Mouse (Mus musculus) R1 (cell line): ENCODE results near the gene Hnrnpul2.

Experiments used
- DNase-seq: peaks from one replicate; pipeline ENCODE4 v3.0.0-alpha.2; 2018; ENCODE audit warnings: low read depth, low spot score

Gene Hnrnpul2

DNA sequence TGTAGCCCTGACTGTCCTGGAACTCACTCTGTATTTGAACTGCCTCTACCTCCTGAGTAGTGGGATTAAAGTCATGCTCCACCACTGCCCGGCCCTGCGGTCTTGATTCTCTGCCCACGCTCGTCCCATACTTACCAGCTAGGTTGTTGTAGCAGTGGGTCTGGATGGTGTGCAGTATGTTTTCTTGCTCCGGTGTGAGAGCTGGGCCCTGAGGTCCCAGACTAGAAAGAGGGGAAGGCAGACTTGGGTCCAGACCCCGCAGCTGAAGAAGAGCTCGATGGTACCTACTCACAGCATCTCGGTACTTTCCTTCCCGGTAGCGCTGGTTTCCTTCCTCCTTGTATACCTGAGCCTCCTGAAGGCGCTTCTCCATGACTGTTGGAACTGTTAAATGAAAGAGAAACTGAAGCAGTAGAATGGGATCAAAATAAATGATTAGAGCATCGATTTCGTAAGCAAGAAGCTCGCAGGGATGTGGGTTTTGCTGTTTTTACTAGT lies 1.5 kb upstream of the Hnrnpul2 start:
- DNase-seq = no peak

DNA sequence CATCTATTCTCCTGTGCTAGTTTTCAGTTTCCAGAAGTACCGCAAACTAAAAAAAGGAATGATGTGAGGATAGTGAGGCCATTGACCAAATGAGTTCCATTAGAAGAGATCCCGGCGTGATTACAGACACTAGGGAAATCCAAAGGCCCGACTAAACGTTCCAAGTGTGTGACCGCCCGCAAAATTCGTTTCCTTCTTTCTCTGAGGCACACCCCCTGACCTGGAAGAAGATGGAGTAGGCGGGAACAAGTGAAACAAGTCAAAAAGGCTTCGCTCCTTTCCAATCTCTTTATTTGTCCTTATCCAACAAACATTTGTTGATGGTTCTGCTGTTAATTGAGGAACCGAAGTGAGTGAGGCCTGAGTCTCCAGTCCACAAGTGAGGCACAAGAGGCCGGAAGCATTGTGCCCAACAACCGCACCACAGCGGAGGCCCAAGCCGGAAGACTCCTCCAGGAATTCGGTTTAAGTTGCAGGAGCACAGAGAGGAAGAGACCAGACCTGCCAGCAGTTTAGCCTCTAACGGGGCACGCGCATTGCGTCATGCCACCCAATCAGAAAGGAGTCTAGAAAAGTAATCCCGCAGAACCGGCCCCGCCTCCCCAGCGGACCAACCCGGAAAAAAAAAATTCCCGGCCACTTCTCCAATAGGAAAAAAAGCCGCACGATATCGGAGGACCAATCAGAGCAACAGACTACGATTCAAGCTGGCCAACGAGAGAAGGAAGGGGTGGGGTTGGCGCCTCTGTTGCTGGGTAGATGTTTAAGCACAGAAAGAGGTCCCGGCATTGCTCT lies 812 bp upstream of the Hnrnpul2 start, which contains the start of gene Ttc9c:
Ttc9c (minus strand) TSS at position 533 of the 795 bp plus-strand sequence.
- peak; percentile 100 for DNase-seq

DNA sequence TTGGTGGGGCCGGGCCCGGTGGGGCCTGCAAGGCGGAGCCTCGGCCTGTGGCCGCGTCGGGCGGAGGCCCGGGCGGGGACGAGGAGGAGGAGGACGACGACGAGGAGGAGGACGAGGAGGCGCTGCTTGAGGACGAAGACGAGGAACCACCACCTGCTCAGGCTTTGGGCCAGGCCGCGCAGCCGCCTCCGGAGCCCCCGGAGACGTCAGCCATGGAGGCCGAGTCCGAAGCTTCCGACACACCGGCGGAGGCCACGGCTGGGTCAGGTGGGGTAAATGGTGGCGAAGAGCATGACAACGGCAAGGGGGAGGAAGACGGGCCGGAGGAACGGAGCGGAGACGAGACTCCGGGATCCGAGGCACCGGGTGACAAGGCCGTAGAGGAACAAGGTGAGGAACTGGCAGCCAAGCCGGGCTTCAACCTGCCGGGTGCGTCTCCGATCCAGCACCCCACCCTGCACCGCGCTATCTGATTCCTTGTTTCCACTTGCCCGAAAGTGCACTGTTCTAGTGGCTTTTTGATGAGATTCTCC lies 680 bp downstream of the Hnrnpul2 start:
- no peak for DNase-seq

DNA sequence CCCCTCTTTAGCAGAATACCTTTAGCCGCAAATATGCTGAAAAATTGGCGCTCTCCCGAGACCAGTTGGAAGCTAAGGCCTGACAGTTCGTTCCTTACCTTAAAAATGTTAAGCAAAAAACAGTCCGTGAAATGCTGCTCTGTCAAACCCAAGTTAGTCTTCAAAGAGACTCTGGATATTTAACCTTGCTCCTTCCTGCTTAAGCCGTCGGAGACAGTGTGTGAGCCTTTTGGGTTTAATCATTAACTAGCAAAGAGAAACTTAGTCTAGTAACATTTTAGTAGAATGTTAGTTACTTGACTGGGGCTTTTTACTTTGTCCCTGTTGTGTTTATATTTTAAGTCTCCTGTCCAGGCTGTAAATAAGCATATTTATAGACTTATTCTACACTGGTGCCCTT lies 1.3 kb downstream of the Hnrnpul2 start:
- no peak for DNase-seq

DNA sequence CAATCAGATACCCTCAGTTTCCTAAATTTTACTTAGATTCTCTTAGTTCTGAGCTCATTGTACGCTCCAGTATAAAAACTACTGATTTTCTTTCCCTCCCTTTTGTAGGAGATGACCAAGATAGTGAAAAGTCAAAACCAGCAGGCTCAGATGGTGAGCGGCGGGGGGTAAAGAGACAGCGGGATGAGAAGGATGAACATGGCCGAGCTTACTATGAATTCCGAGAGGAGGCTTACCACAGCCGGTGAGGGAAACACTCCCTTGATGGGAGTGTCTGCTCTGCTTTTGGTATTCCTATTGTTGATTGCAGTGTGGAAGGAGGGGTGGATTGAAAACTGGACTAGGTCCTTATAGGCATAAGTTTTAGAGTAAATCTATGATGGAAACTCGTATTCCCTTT lies 2.9 kb downstream of the Hnrnpul2 start:
- DNase-seq = peak; percentile 52

DNA sequence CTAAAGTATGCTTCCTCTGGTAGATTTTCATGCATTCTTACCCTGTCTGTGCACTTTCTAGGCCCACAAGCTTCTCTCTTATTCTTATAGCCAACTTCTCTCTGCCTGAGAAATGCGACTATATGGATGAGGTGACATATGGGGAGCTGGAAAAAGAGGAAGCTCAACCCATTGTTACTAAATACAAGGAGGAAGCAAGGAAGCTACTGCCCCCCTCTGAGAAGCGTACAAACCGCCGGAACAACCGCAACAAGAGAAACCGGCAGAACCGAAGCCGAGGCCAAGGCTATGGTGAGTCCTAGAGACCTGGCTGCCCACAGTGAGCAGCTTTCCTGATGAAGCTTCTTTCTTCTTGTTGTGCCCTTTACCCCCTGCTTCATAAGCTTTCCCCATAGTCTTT lies 9.8 kb downstream of the Hnrnpul2 start, which contains the start of gene AC129217.1:
AC129217.1 (plus strand) TSS at position 114 of the 400 bp plus-strand sequence.
- DNase-seq = no peak

DNA sequence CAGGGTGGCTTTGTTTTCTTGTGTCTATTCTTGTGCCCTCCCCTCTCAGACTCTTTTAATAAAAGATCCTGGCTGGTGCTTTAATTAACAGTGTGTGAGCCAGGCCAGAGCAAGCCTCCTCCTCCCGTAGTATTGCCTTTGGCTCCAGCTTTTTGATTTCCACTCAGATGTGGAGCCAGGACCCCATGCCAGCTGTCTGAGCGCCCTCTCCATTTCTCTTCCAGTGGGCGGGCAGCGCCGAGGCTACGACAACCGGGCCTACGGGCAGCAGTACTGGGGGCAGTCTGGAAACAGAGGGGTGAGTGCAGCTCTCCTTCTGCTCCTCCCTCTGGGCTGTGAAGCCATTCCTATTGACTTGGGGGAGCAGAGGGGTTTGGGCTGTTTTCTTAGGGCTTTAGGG lies 10.9 kb downstream of the Hnrnpul2 start:
- DNase-seq = no peak

DNA sequence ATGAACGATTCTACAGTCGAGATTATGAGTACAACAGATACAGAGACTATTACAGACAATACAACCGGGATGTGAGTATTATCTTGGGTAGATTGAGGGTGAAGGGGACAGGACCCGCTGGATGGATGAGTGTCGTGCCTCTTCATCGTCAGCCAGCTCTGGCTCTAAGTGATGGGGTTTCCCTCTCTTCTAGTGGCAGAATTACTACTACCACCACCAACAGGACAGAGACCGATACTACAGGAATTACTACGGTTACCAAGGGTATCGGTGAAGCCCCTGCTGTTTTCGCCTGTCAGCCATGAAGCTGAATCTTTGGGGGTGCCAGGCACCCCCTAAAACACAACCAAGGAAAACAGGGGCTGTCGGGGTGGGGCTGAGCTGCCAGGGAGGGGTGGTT lies 11.5 kb downstream of the Hnrnpul2 start:
- peak; percentile 63 for DNase-seq

DNA sequence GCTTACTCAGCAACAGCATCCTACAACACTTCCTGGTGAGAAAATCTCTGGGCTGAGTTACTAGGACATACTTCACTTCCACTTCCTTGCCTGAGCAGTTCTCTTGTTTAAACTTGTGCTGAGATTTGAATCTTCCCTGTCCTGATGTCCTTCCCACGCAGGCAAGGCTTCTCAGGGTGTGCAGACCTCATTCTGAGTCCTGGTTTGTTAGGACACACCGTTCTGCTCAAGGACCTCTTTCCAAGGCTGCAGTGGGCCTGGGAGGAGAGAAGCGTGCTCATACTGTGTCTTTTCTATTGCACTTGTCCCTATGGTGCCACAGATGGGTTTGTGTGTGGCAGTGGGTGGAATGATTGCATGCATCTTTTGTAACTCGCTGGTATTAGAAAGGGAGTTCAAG lies 13.2 kb downstream of the Hnrnpul2 start:
- no peak for DNase-seq

DNA sequence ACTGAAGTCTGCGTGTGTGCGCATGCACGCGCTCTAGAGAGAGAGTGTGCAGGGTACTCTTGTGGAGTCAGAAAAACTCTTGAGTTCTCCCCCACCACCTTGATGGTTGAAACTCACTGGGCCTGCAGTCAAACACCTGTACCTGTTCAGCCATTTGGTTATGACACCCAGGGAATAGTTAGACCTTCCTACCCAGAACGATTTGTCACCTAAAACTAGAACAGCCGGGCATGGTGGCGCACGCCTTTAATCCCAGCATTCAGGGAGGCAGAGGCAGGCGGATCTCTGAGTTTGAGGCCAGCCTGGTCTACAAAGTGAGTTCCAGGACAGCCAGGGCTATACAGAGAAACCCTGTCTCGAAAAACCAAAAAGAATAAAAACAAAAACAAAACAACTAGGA lies 16.5 kb downstream of the Hnrnpul2 start:
- peak; percentile 36 for DNase-seq

DNA sequence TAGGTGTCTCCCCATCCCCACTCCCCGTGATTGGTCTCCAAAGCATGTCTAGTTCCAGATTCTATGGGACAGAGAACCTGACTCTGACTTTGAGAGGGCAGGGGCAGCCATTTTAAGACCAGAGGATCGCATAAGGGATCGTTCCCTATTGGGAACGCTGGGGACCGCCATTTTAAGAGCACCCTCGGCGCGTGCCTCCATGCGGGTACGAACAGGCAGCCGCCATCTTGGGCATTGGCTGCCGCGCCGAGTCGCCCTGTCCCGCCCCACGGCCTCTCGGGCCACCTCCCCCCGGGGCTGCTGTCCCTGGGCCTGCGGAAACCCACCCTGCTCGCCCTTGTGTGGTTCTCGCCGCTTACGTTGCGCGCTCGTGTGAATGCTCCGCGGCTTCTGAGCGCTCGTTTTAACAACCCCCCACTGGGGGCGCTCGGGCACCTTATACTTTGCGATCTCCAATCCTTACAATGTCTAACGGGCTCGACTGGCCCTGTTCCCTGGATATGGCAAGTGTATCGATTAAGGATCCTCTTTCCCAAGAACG lies 17.5 kb downstream of the Hnrnpul2 start, which contains the start of gene Bscl2:
Bscl2 (plus strand) TSS at position 217 of the 541 bp plus-strand sequence.
- peak; percentile 93 for DNase-seq

DNA sequence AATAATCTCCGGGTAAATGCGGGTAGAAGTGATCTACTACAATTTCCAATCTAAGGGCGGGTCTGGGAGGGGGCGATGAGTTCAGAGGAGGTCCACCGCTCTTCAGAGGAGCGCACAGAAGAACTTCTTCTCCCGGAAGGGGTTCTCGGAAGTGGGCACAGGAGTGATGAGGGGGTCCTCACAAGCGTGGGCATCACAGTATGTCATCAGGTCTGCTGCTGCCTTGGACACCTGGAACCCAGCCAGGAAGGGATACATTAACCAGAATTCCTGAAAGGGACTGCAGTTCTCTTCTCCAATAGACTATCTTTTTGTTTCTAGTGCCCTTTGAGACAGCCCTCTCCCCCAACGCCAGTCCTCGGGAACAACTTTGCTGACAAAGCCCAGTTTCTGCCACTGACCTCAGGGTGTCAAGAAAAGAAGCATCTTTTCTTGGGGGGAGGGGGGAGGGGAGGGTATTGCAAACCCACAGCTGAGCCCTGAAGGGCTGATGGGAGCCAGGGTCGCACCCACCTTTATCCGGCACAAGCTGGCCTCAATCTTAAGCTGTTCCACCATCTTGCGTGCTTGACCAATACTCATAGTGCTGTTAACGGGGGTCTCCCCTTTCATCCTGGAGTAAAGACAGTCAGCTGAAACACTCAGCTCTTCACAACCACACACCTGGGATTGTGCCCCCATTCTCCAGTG lies 18.4 kb downstream of the Hnrnpul2 start:
- DNase-seq = no peak

DNA sequence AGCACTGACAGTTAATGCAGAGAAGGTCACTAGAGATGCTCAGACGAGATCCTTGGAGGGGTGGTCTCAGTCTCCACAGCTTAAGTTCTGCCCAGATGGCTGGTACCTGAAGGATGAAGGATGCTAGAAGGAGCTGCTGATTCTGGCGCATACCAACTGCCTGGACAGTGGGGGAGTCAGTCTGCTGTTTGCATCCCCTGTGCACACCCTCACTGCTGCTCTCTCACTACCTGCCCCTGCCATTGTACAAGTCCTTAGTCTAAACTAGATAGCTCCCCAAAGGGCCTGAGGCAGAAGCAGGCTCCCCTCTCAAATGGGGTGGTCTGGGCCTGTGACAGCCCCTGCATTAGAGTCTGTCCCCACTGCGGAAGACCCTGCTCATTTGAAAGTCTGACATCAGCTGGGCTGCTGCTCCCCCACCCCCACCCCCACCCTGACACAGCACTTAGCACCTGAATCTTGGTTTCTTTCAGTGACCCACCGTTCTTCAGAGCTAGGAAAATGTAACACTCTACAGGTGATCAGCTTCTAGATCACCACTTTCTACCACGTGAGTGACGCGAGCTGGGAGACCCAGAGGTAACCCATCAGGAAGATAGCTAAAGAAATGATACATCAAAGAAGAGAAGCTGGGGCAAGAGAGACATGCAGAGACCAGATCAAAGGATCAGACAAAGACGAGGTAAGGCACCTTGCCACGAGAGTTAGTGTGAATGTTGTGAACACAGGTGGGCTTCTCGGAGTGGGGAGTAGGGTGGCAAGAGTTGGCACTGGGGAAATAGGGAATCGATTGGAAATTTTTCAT lies 19.5 kb downstream of the Hnrnpul2 start, which contains the start of gene Gng3:
Gng3 (minus strand) TSS at position 92 of the 805 bp plus-strand sequence.
- DNase-seq = peak; percentile 88

DNA sequence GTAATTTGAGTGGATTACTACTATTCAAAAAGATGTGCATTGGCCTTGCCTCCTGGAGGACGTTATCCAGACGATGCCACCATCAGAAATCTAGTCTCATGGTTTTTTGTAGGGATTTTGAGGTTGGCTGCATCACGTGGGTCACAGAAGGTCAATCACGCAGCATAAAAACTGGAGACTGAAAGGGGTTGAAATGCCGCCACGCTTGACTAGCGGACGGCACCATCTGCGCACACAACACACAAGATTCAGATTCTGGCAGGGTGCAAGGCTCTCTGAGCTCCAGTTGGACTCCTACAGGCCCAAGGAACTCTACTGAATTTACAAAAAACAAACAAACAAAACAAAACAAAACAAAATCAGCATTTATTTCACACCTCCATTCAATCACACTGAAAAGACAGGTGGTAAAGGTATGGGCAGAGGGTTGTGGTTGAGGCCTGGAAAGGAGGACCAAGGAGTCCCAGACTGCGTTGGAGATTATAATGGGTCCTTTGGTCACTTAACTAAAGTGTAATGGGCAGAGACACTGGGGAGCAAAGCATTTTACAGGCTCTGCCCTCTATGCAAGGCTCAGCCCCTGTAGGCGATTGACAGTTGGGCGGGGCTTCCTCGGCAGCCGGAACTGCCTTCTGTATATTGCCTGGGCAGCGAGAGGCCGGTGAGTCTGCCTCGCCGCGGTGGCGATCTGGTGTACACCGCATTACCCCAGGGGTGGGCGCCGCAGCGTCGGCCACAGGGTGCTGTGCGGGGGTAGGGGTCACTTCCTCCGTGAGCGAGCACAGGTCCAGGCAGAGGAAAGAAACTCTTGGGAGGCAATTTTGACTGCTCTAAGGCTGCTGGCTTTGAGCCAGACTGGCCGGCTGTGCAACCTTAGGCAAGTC lies 20.3 kb downstream of the Hnrnpul2 start:
- peak; percentile 65 for DNase-seq

DNA sequence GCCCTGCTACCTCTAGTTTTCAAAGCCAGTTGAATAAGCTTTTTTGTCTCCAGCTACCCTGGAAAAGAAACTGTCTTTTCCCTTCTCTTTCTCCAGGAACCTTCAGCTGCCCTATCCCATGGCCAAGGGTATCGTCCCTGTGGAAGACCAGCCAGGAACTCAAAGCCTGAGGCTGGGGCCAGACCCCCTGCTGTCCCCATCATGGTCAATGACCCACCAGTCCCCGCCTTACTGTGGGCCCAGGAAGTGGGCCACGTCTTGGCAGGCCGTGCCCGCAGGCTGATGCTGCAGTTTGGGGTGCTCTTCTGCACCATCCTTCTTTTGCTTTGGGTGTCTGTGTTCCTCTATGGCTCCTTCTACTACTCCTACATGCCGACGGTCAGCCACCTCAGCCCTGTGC lies 21.2 kb downstream of the Hnrnpul2 start:
- no peak for DNase-seq

DNA sequence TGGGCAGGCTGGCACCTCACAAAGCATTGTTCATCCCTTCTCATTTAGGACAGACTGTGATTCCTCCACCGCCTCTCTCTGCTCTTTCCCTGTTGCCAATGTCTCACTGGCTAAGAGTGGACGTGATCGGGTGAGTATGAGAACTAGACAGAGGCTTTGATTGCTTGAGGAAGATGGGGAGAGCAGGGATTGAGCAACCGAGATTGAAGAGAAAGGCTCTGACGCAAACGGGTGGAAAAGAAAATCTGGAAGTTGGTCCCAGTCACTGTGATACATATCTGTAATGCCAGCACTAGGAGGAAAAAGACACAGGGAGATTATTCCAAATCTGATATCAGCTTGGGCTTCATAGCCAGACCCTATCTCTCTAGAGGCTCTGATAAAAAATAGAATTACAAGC lies 23.2 kb downstream of the Hnrnpul2 start:
- no peak for DNase-seq

DNA sequence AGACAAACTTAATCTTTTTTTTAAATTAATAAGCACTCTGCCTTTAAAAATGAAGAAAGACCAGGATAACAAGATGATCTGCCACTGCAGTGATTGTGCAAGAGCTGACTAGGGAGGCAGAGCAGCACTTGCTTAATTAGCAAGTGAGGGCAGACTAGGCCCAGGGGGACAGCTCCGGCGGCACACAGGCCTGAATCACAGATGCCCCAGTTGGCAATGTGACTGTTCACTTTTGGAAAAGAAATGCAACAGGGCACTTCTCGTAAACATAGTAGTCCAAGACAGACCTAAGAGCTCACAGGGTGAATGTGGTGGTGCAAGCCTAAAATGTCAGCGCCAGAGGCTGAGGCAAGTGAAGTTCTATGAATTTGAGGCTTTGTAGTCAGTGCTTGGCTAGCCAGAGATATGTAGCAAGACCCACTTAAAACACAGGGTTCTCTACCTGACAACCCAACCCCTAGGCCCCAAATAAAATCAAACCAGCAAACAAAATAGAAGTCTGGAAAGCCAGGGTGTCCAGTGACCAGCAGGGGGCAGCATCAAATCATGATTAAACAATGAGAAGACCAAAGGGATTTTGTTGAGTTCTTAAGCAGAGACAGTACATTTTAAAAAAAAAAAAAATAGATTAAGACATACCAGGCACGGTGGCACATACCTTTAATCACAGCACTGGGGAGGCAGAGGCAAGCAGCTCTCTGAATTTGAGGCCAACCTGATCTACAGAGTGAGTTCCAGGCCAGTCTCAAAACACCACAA lies 24.7 kb downstream of the Hnrnpul2 start:
- peak; percentile 84 for DNase-seq

DNA sequence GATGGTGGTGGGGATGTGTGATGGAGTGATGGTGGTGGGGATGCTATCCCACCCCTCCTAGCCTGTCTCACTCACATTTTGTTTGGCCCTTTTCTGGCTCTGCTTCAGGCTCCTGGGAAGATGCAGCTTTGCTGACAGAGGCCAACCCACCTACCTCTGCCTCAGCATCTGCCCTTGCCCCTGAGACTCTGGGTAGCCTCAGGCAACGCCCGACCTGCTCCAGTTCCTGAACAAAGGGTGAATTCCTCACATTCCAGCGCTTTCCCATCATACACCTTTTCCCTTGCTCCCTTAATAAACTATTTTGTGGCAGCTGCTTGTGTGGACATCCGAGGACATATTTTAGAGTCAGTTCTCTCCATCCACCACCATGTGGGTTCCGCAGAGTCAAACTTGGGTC lies 28.5 kb downstream of the Hnrnpul2 start:
- DNase-seq = peak; percentile 60

DNA sequence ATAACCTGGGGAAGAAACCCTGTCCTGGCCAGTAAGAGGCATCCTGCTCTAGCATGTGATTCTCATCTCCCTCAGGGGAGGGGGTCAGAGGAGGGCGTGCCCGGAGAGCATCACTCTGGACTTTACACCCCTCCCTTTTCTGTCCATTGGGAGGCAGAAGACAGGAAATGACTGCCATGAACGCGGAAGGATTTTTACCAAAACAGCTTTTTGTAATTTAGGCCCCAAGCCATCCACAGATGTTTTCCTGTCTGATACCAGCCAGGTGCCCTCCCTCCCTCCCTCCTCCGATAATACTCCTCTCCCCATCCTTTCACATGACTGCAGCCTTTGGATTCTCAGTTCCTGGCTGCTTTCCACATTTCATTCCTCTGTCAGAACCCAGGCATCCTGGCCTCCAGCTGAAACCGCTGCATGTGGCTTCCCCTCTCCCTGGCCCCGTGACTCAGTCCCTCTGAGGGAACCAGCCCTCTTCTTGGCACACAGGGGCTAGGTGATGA lies 30.6 kb downstream of the Hnrnpul2 start, which contains the start of gene Lrrn4cl:
Lrrn4cl (plus strand) TSS at position 367 of the 500 bp plus-strand sequence.
- DNase-seq = peak; percentile 85
